Mouse (Mus musculus) midbrain, embryonic 13.5 days (tissue): Measurements from ENCODE around the gene Npff. TPM values are rescaled to one million over a fixed set of nuclear protein-coding genes. Genes with fewer than 3 reads are reported as not detected.

Experiments
- ATAC-seq: fragments of 200-750 bp; cut with Nextera tagmentation; 2 replicates; pipeline ENCODE4 v1.8.0; 2017; ENCODE audit warnings: mild to moderate bottlenecking, moderate TSS enrichment, moderate library complexity
- H3K27ac ChIP-seq: fragments of 300-500 bp; sonication (generic); 2 replicates; pipeline ENCODE4 v1.5.1; 2015; ENCODE audit warnings: inconsistent platforms, mild to moderate bottlenecking, moderate library complexity
- H3K27me3 ChIP-seq: fragments of 300-500 bp; sonication (generic); 2 replicates; pipeline ENCODE4 v1.6.1; 2015; ENCODE audit warnings: mild to moderate bottlenecking, inconsistent platforms
- H3K36me3 ChIP-seq: fragments of 300-500 bp; sonication (generic); 2 replicates; pipeline ENCODE4 v1.6.1; 2015; ENCODE audit warnings: mild to moderate bottlenecking, inconsistent platforms
- H3K4me1 ChIP-seq: fragments of 300-500 bp; sonication (generic); replicated peaks from 2 replicates; pipeline ENCODE4 v1.6.1; 2015; ENCODE audit warnings: inconsistent platforms
- H3K4me2 ChIP-seq: fragments of 300-500 bp; sonication (generic); replicated peaks from 2 replicates; pipeline ENCODE4 v1.6.1; 2015; ENCODE audit warnings: moderate library complexity, mild to moderate bottlenecking, inconsistent platforms
- H3K4me3 ChIP-seq: fragments of 300-500 bp; sonication (generic); replicated peaks from 2 replicates; pipeline ENCODE4 v1.5.1; 2015; ENCODE audit warnings: mild to moderate bottlenecking, inconsistent platforms
- H3K9ac ChIP-seq: fragments of 300-500 bp; sonication (generic); replicated peaks from 2 replicates; pipeline ENCODE4 v1.6.1; 2015; ENCODE audit warnings: mild to moderate bottlenecking, inconsistent platforms
- H3K9me3 ChIP-seq: fragments of 300-500 bp; sonication (generic); 2 replicates; pipeline ENCODE4 v1.6.1; 2016; ENCODE audit warnings: mild to moderate bottlenecking, inconsistent platforms
- WGBS: fragments of 180-500 bp; shearing (Covaris S2); methylation state at CpG from one replicate; pipeline ENCODE4 v1.1.7; 2015; 5-methylcytosine and 5-hydroxymethylcytosine counted together
- polyA plus RNA-seq: library from polyadenylated mRNA; unstranded; fragments of >200 nt; fragmentation: Nextera tagmentation; extraction: Ambion mirVana; gene quantifications from 2 replicates; pipeline ENCODE4 v1.2.1, GENCODE M21; 2015

Npff gene
- polyA plus RNA-seq, 1 experiment from 2014 or later = 5.0 TPM

DNA sequence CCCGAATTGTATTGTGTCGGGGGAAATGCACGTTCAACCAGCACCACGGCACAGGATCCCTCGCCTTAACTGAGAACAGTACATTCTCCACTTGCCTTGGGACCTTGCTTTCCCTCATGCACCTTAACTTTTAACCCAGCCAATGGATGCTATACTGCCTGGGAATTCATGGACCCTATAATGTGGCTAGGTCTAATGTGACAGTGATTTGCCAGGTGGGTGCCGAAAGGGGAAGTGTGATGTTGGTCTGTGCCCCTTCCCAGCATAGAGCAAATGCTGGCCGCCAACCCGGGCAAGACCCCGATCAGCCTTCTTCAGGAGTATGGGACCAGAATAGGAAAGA is 5.9 kb downstream of the Npff start:
- H3K4me1 ChIP-seq = peaks cover 44% of the 10 kb centered on the region
- peak; percentile 5 for ATAC-seq
- WGBS = 16% methylated on average over 9 of the region's 9 CpGs

DNA sequence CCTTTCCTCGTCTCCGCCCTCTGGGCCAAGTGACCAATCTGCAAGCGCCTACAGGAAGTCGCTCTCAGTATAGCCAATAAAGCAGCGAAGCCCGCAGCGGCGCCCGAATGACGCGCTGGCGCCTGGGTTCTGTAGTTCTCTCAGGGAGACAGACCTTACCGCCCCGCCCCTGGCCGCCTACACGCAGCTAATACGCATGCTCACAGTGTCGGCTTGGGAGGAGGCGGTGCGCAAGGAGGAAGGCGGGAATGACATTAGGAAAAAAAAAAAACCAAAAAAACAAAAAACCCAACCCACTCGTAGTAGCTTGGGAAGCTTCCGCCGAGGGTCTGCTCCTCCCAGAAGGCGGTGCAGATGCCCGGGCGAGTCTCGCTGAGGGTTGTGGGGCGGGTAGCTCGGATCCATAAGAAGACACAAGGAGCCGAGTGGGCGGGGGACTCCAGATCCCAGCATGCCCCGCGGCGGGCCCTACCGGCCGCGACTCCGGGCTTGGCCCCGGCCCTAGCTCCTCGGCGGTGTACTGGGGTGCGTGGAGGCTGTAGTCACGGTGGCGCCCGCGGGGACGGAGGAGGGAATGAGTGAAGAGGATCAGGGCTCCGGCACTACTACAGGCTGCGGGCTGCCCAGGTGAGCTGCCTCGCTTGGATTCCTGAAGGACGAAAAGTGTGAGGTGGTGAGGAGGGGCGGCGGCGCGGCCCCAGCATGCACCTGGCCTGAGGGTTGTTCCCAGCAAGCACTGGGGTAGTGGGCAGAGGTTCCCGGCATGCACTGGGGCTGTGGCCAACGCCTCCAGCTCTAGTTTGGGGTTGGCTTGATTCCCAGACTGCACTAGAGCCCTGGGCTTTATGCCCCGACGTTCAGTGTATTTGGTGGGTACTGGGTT is 6.5 kb downstream of the Npff start, which contains the start of gene Tarbp2:
TSS of gene Tarbp2 (plus strand) at position 217 of the 883 bp plus-strand sequence.
- Histone ChIP-seq H3K9me3 (no peaks in the 10 kb centered on the region), H3K36me3 (peaks cover 26% of the 10 kb centered on the region), H3K4me3 (peak within 1 kb of the TSS; percentile 69), H3K4me1 (peaks cover 50% of the 10 kb centered on the region), H3K27me3 (no peaks in the 10 kb centered on the region), H3K27ac (peak within 1 kb of the TSS; percentile 99), H3K9ac (peak within 1 kb of the TSS; percentile 87), H3K4me2 (peak within 1 kb of the TSS; percentile 79)
- peak; percentile 92 for ATAC-seq
- under 1% methylated on average over 60 of the region's 60 CpGs for WGBS

More for the DNA sequence above, 5.9 kb downstream of the Npff start:
- peak overlapping the region; percentile 84 for H3K9ac ChIP-seq
- H3K27ac ChIP-seq = peak overlapping the region; percentile 99
- H3K9me3 ChIP-seq = no peaks in the 10 kb centered on the region
- H3K4me3 ChIP-seq = peak overlapping the region; percentile 69
- peaks cover 30% of the 10 kb centered on the region for H3K36me3 ChIP-seq
- peak overlapping the region; percentile 79 for H3K4me2 ChIP-seq
- no peaks in the 10 kb centered on the region for H3K27me3 ChIP-seq

DNA sequence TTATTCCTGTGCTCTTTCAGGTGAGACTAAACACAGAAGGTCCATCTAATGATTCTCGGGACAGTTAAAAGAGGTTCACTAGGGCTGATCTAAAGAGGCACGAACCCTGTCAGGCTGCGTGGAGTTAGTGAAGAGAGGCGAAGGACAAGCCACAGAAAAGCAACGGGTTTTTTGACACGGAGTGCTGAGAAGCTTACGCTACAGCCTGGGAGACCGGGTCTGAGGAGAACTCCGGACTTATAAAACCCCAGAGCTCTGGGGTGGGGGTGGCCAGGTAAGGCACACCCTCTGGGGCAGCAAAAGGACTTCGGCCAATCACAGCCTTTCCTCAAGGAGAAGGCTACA is 7.1 kb downstream of the Npff start:
- ATAC-seq = no peak
- Histone ChIP-seq H3K4me1 (peaks cover 56% of the 10 kb centered on the region), H3K27me3 (no peaks in the 10 kb centered on the region), H3K9me3 (no peaks in the 10 kb centered on the region), H3K27ac (peak overlapping the region; percentile 99), H3K36me3 (peaks cover 21% of the 10 kb centered on the region), H3K4me3 (peak overlapping the region; percentile 69), H3K4me2 (peak overlapping the region; percentile 79), H3K9ac (peak overlapping the region; percentile 87)
- WGBS = under 1% methylated on average over 10 of the region's 10 CpGs

DNA sequence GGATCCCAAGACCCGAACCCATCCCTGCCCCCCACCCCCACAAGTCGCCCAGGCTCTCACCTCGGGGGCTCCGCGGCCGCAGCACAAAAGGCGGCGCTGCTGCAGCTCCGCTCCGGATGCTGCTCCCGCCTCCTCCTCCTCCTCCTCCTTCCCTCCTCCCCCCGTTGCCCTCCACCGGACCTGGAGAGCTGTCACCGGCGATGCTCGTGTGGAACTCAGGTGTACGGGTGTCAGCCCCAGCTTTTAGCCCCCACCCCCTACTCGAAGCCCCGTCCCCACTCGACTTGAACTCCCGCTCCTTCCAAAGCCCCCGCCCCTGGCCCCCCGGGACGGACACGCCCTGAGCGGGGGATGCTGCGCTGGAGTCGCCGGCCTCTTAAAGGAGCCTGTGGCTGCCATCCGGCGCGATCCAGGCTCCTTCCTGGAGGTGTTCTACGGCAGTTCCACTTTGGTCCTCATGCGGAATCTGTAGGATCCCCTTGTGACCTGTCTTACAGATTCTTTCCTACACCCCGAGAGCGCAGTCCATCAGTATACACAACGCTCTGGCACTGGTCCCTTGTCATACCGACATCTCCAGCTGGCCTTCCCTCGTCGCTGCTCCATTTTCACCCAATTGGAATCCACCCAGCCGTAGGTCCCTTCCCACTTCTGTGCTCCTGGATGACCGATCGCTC is 7.9 kb downstream of the Npff start, which contains the start of gene Map3k12:
TSS of gene Map3k12 (minus strand) at position 337 of the 677 bp plus-strand sequence.
- no peaks in the 10 kb centered on the region for H3K9me3 ChIP-seq
- peaks cover 63% of the 10 kb centered on the region for H3K4me1 ChIP-seq
- 0% methylated on average over 43 of the region's 43 CpGs for WGBS
- H3K4me2 ChIP-seq = peak within 1 kb of the TSS; percentile 79
- ATAC-seq = peak; percentile 21
- H3K27me3 ChIP-seq = no peaks in the 10 kb centered on the region
- peak within 1 kb of the TSS; percentile 99 for H3K27ac ChIP-seq
- H3K4me3 ChIP-seq = peak within 1 kb of the TSS; percentile 69
- peak within 1 kb of the TSS; percentile 87 for H3K9ac ChIP-seq
- H3K36me3 ChIP-seq = peaks cover 14% of the 10 kb centered on the region

DNA sequence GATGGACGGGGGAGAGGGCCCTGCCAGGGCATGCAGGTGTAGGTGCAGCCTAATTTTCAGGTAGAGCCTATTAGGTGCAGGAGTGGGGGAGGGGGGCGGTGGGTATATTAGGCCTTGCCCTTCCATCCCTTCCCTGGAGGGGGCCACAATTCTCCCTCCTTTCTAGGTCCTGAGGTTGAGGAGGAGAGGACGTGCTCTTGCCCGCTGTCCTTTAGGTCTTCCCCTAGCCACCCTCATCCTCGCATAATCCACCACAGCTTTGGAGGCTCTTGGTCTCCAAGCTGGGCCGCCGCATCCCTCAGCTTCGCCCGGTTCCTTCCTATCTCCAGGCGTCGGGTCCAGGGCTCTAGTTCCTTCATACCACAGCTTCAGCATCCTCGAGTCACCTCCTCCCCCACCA is 8.4 kb downstream of the Npff start:
- no peaks in the 10 kb centered on the region for H3K9me3 ChIP-seq
- peak overlapping the region; percentile 99 for H3K27ac ChIP-seq
- H3K4me3 ChIP-seq = peak overlapping the region; percentile 69
- under 1% methylated on average over 12 of the region's 12 CpGs for WGBS
- peaks cover 69% of the 10 kb centered on the region for H3K4me1 ChIP-seq
- H3K36me3 ChIP-seq = peaks cover 8% of the 10 kb centered on the region
- H3K27me3 ChIP-seq = no peaks in the 10 kb centered on the region
- peak overlapping the region; percentile 87 for H3K9ac ChIP-seq
- H3K4me2 ChIP-seq = peak overlapping the region; percentile 79
- ATAC-seq = no peak

DNA sequence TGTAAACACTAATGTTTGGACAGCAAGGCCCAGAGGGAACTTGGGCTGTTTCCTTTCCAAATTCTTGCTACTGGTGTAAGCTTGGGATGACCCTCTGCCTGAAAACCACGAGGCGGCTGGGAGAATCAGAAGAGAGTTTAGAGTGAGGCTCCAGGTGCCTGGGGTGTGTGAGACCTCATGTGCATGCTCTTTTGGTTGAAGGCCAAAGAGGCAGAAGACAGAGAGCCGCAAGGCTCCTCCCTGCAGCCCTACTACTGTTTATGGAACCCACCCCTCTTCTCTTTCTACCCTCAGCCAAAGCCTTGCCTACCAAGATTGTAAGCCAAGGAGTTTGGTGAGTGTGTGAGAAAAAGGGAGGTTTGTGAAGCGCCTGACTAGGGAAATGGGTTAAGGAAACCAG is 9.0 kb downstream of the Npff start:
- peak overlapping the region; percentile 69 for H3K4me3 ChIP-seq
- H3K36me3 ChIP-seq = peaks cover 3% of the 10 kb centered on the region
- no peaks in the 10 kb centered on the region for H3K27me3 ChIP-seq
- H3K4me2 ChIP-seq = peak overlapping the region; percentile 79
- peak overlapping the region; percentile 99 for H3K27ac ChIP-seq
- H3K9ac ChIP-seq = peak overlapping the region; percentile 87
- H3K9me3 ChIP-seq = no peaks in the 10 kb centered on the region
- H3K4me1 ChIP-seq = peaks cover 74% of the 10 kb centered on the region
- WGBS = 49% methylated on average over 4 of the region's 4 CpGs
- no peak for ATAC-seq

DNA sequence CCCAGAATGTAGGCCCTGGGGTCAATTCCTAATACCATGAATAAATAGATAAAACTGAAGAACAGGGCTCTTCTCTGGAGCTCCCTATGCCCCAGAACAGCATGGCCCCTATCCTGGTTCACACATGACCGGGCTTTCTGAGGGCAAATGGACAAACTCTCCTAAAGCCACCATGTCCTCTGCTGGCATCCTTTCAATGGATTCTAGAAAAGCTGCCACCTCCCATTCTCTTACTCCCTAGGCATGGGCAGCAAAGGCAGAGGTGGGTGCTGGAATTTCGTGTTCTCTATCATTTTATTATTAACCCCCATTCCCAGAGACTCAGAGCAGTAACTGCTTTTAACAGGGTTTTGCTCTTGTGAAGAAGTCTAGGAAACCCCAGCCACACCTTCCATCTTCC is 9.5 kb downstream of the Npff start:
- H3K4me1 ChIP-seq = peaks cover 75% of the 10 kb centered on the region
- no peak overlapping the region; the same call in 1 of the 2 replicates for H3K27ac ChIP-seq
- H3K27me3 ChIP-seq = no peaks in the 10 kb centered on the region
- ATAC-seq = no peak
- H3K4me2 ChIP-seq = peak overlapping the region; percentile 79
- H3K9ac ChIP-seq = peak overlapping the region; percentile 87; the same call in 1 of the 2 replicates
- 90% methylated on average over 2 of the region's 2 CpGs for WGBS
- H3K4me3 ChIP-seq = peak overlapping the region; percentile 69
- no peaks in the 10 kb centered on the region for H3K9me3 ChIP-seq
- no peaks in the 10 kb centered on the region for H3K36me3 ChIP-seq

DNA sequence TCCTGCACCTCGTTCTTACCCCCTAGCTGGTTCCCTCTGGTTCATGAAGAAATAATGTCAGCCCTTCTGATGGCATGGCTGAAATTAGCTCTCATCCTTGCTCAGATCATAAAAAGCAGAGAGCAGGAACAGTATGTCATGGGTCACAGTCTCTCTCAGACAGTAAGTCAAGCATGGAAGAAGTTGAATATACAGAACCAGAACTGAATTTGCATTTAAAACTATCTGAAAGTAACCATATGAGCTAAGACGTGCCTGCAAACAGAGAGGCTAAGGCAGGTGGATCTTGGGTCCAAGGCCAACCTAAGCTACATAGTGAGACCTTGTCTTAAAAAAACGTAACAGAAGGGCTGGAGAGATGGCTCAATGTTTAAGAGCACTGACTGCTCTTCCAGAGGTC is 11.7 kb downstream of the Npff start:
- peaks cover 4% of the 10 kb centered on the region; the same call in 1 of the 2 replicates for H3K36me3 ChIP-seq
- H3K4me3 ChIP-seq = no peak overlapping the region
- 87% methylated on average over 3 of the region's 3 CpGs for WGBS
- H3K4me2 ChIP-seq = peak overlapping the region; percentile 75; the same call in 1 of the 2 replicates
- peak overlapping the region; percentile 91 for H3K27ac ChIP-seq
- H3K4me1 ChIP-seq = peaks cover 84% of the 10 kb centered on the region
- H3K9ac ChIP-seq = peak overlapping the region; percentile 69; the same call in 1 of the 2 replicates
- ATAC-seq = no peak
- H3K27me3 ChIP-seq = no peaks in the 10 kb centered on the region
- H3K9me3 ChIP-seq = no peaks in the 10 kb centered on the region

DNA sequence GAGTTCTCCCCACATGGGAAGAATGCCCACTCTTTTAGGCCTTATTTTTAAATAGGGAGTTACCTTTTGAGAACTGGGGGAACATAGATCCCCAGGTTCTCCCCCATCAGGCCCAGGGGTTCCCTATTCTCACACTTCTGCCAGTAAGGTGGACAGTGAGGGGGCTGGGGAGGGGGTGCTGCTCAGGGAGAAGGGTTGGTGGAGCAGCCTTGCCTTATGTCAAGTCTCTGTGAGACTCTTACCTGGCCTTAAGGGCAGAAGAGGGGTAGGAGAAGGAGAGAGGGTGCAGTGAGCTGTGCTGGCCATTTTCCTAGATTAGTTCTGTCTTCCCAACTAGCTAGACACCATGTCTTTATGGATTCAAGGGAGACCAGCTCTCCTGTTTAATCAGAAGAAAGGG is 12.3 kb downstream of the Npff start:
- no peak for ATAC-seq
- peaks cover 83% of the 10 kb centered on the region for H3K4me1 ChIP-seq
- no peaks in the 10 kb centered on the region for H3K9me3 ChIP-seq
- H3K36me3 ChIP-seq = peaks cover 7% of the 10 kb centered on the region
- peak overlapping the region; percentile 75 for H3K4me2 ChIP-seq
- peak overlapping the region; percentile 58; the same call in 1 of the 2 replicates for H3K4me3 ChIP-seq
- H3K9ac ChIP-seq = peak overlapping the region; percentile 69
- no peaks in the 10 kb centered on the region for H3K27me3 ChIP-seq
- peak overlapping the region; percentile 91 for H3K27ac ChIP-seq

DNA sequence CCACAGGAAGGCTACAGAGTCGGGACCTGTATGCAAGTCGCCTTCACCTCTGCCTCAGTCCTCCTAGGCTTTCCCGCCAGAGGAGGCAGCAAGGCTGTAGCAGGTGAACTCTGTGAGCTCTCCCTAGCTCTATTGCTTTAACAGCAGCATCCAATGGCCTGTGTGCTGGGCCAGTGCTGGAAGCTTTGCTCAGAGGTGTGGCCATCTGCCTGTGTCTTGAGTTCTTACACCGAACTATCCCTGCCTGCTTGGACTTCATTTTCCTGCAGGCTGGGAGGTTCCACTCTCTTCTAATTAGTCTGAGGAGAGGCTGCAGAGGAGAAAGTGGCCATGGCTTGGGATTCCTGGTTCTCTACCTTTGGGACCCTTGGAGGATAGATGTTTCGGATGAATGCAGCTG is 12.7 kb downstream of the Npff start:
- Histone ChIP-seq H3K4me1 (peaks cover 79% of the 10 kb centered on the region), H3K27me3 (no peaks in the 10 kb centered on the region), H3K27ac (peak overlapping the region; percentile 91), H3K4me2 (peak overlapping the region; percentile 75), H3K36me3 (peaks cover 9% of the 10 kb centered on the region), H3K9me3 (no peaks in the 10 kb centered on the region), H3K4me3 (peak overlapping the region; percentile 58), H3K9ac (peak overlapping the region; percentile 69)
- 18% methylated on average over 5 of the region's 5 CpGs for WGBS
- ATAC-seq = no peak

DNA sequence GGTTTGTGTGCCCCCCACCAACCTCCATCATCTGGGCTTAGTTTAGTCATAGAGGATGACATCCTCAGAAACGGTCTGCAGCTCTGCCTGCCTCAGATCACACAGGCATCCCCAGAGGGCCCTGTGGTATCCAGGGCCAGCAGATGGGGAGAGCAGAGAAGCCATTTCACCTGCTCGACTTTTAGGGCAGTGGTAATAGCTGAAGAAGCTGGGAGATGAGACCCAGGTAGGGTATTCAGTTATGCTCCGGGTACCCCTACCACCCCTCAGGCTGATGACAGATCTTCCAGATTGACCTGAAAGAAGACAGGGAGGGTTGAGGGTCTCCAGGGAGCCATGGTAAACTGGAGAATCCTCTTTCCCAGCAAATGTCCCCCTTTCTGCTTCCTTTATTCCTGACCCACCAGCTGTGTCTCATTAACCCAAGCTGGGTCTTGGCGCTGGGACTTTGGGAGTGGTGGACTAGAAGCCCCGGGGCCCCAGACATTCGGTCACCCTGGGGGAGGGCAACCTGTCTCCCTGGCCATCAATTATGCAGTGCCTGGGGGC is 13.4 kb downstream of the Npff start:
- Histone ChIP-seq H3K4me3 (peak overlapping the region; percentile 58), H3K27me3 (no peaks in the 10 kb centered on the region), H3K4me1 (peaks cover 79% of the 10 kb centered on the region), H3K4me2 (peak overlapping the region; percentile 75), H3K27ac (peak overlapping the region; percentile 91), H3K36me3 (peaks cover 9% of the 10 kb centered on the region), H3K9me3 (no peaks in the 10 kb centered on the region), H3K9ac (peak overlapping the region; percentile 69)
- WGBS = 4% methylated on average over 6 of the region's 6 CpGs
- ATAC-seq = peak; percentile 18
